Mouse (Mus musculus) brain, embryonic 18.5 days (tissue): ENCODE results near the gene Zfyve28.

Experiments
- DNase-seq: peaks from one replicate; pipeline ENCODE4 v3.0.0-alpha.2; 2012; ENCODE audit warnings: low read depth, low spot score

The Zfyve28 gene

DNA sequence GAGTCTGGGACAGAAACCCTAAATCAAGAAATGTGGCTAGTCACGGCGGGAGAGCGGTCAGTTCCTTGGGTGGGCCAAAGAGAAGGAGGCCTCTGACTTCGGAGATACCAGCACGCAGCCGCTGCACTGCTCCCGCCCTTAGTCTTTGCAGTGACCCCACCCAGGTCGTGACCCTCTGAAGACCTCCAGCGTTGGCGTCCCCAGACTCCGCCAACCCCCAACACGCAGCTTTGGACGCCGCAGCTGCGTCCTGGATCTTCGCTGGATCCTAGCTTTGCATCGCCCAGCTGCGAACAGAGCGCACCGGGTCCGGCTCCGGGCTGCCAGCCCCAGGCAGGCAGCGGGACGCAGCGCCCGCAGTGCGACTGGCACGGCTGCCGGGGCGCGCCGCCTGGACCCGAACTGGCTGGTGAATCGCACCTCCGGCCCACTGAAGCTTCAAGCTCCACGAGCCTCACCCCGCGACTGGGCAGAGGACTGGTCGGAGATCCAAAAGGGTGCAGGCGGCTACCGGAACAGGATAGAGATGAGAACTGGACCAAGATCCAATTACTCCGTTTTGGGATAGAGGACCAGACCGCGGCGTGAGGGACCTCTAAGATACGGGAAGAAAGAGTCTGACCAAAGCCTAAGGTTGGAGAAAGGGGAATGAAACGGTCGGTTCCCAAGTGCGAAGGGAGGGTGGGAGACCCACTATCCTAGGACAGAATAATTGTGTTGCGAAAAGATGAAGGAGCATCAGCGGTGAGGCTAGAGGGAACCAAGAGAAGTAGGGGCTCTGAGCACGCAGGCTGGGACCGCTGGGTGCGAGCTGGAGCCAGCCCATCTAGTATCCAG, 1.0 kb downstream of the Zfyve28 start:
- no peak for DNase-seq

DNA sequence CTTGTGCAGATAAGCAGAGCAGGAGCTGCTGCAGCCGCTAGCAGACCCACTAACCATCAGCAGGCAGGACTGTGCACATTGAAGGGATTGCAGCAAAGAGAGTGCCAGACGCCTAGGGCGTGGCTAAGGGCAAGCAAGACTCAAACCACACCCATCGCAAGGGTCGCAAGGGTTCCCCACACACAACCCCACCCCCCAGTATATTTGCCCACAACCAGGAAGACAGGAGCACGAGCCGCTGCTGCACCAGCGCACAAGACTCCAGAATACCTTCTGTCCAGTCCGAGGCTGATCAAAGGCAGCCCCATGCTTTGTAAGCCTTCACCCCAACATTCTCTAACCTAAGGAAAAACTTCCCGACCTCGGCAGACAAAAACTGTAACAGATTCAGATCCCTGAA, 1.7 kb downstream of the Zfyve28 start:
- no peak for DNase-seq

DNA sequence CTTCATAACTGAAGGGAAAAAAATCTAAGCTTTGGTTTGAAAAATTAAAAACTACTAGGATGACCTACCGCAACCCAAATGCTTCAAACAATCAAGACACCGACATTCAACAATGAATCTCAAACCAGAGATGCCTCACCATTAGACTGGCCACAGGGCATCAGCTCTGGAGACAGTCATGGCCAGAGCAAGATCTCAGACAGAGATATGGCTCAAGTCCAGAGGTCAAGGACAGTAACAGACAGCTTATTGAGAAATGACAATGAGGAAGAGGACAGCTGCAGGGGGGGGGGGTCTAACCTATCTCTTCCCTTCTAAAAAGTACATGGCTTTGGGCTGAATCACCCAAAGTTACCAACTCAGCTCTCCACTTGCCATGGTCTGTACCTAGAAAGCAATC, 3.0 kb downstream of the Zfyve28 start:
- no peak for DNase-seq

DNA sequence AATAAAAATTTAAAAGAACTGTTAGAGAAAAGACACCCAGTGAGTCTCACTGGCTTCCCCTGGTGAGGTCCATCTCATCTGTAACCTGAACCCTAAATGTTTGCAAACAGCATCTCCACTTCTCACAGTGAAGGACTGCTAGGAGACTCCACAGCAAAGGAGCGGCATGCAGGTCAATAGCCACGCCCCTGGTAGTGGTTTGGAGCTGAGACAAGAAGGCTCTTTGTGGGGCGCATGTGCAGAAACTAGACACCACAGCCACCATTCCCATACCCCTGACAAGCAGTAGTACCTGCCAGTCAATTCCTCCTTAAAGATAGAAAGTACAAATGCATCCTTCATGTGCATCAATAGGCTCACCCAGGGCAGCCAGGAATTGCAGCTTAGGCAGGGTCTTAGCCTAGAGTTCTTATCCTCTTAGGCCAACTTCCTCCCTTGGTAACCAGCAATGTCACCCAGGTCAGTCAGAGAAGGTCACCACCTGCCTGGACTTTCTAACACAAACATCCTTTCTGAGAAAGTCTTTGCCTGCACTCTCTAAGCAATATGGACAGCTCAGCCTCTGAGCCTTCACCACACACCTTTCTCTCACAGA, 4.0 kb downstream of the Zfyve28 start:
- no peak for DNase-seq

DNA sequence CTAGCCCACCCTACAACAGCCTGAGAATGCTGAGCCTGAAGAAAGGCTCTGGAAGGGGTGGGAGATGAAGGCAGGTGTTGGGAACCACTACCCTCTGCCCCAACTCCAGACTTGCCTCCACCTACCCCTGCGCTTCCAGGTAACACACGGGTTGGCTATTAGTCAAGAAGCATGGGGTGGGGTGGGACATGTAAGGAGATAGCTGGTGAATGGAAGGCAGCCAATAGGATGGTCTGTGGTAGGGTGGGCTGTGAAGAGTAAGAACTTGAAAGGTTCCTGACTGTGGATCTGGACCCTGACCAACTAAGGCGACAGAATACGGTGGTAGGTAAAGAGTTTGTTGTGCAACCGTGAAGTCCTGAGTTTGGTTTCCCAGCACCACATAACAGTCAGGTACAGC, 4.9 kb downstream of the Zfyve28 start:
- no peak for DNase-seq

DNA sequence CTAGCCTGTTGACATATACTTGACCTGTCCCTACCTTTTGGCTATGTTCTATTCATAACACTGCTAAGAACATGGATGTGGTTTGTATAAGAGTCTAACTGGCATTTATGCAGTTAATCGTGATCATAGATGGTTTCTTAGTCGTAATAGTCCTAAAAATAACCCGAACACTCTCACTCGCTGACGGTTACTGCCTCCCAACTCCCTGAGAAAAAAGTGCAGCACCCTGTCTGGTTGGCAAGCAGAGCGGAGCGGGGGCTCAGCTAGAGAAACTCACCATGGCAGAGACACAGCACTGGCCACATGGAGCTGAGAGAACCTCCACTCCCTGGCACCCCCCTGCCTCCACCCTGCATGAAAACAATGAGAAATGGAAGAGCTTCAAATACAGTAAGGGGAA, 7.3 kb downstream of the Zfyve28 start:
- DNase-seq: no peak

DNA sequence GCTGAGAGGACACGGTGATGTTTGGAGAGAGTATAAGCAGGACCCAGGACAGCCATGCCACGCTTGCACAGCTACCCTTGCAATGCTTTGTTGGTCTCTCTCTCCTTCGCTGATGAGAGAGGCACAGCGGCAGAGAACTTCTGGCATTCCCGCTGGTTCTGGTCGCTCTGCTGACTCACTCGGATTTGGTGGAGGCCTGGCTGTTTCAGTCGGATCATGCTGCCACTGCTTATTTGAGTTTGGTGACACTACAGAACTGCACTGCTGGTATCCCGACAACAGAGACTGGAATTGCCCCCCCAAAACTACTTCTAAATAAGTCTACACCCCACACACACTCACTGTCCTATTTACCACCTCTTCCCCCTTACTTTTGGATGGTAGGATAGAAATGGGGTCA, 9.0 kb downstream of the Zfyve28 start:
- DNase-seq: no peak

DNA sequence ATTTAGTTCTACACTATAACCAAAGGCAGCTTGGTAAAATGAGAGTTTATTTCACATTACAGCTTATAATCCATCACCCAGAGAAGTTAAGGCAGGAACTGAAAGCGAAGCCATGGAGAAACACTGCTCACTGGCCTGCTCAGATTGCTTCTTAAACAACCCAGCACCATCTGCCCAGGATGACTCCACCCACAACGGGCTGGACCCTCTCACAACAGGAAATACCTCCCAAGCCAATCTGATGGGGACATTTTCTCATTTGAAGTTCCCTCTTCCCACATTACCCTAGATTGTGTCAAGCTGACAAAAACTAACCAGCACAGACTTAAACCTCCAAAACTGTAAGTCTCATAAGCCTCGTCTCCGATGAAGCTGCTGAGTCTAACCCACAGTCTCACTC, 10.2 kb downstream of the Zfyve28 start:
- no peak for DNase-seq

DNA sequence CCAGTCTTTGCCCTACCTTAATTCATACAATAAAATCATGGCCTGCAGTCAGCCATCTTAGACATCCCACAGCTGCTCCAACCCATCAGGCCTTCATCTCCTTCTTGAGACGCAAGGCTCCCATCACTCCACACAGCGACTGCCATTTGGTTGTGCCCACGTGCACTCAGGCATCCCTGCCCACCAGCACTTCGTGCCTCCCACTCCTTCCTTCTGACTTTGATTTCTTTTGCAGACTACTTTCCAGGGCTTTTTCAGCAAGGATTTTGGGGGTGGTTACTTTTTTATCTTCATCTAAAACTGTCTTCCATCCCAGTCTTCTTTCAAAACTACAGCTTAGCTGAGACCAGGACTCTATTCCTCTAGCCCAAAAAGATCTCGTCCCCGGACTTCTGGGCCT, 11.5 kb downstream of the Zfyve28 start:
- DNase-seq: no peak

DNA sequence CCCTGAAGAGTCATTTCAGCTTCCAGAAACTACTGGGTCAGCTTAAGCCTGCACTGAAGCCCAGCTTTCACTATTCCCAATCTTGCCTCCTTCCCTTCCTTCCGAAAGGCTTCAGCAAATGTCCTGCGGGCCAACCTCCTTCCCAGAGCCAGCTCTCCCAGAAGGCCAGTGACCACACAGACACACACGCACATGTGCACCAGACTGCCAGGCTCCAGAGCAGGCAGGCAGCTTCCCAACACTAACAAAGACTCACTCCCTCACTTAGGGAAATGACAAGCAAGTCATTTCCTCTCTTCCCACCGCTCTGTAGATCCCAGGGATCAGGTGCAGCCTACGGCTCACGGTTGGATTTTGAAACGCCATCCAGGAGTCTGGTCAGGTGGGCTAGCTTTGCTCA, 12.1 kb downstream of the Zfyve28 start:
- DNase-seq: no peak

DNA sequence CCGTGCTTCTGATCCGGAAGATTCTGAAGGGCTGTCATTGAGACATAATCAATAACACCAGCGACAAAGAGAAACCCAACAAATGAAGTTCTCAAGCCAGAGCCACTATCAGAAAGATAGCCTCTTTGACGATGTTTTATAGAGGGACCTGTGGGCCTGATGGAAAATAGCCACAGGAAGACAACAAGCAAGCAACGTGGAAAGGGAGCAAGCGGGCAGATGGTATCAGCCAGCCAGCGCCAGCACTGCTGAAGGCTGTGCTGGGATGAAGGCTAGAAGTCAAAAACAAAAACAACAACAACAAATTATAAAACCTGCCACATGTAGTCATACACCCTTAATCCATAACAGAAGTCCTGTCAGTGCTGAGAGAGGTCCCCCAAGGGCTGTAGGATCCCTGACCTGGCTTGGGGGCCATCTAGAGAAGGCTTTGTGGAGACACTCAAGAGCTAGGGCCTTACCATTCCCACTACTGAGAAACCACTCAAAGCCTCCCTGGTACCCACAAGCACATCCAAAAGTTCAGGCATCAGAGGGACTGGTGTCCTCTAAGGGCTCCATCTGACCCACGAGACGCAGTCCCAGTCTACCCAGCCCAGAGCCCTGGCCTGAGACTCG, 13.5 kb downstream of the Zfyve28 start:
- DNase-seq: no peak

DNA sequence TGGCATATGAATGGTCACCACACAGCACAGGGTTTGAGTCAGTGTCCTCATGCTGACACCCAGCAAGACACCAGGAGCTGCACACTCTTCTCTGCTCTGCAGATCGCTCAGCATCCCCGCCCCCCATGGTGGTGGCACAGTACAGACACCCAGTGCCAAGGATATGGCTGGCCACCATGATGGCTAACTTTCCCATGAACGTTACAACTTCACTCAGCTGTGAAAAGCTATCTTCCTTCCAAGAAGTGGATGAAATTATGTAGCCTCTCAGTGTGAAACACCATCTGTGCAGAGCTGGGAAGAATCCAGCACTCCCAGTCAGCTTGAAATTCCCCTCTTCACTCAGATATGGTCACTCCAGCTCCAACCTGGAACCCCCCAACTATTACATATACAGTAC, 14.0 kb downstream of the Zfyve28 start:
- DNase-seq: no peak

DNA sequence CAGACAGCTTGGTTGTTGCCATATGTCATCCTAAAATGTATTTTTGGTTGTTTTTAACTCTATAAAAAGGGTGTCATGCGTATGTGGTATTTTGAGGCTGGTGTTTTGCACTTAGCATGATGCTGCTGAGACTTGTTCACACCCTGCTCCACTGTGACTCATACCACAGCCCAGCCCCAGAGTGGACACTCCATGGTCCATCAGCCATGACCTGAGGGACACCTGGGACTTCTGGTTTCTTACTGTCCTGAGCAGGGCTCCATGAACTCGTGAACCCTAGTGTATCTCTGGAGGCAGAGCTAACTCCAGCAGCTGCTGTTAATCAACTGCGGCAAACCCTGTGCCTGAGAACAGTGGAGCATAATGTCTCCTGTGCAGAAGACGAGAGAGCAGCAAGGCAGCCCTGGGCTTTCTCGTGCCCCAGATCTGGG, 15.0 kb downstream of the Zfyve28 start:
- DNase-seq: no peak

DNA sequence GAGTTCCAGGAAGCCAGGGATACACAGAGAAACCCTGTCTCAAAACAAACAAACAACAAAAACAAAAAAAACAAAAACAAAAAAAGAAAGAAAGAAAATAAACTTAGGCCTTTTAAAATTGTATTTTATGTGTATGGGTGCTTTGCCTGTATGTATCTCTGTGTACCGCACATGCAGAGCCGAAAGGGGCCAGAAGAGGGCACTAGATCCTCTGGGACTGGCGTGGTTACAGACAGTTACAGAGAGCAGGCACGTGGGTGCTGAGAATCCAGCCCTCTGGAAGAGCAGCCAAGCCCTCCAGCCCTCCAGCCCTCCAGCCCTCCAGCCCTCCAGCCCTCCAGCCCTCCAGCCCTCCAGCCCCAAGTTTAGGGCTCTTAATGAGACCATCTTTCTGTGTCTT, 16.5 kb downstream of the Zfyve28 start:
- DNase-seq: no peak

DNA sequence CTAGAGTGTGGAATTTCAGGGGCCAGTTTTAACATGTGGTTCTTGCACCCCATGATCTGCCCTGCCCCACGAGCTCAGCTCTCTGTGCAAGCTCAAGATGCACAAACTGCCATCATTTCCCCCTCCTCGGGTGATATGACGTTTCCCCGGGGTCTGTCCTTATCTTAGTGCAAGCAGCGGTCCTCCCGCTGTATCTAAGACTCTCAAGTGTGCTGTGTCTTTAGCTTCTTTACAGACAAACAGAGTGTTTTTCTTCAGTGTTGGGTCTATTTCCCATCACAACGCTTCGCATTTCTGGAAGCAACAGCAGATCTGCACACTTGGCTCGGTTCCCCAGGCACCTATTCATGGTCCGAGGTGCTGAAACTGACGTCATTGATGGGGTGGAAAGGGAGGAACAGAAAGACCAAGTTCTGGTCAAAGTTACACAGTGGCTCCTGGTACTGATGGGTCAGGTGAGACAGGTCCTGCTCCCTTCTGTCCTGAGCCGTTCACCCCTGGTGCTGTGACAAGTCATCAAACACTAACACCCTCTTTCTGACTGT, 18.3 kb downstream of the Zfyve28 start:
- no peak for DNase-seq

DNA sequence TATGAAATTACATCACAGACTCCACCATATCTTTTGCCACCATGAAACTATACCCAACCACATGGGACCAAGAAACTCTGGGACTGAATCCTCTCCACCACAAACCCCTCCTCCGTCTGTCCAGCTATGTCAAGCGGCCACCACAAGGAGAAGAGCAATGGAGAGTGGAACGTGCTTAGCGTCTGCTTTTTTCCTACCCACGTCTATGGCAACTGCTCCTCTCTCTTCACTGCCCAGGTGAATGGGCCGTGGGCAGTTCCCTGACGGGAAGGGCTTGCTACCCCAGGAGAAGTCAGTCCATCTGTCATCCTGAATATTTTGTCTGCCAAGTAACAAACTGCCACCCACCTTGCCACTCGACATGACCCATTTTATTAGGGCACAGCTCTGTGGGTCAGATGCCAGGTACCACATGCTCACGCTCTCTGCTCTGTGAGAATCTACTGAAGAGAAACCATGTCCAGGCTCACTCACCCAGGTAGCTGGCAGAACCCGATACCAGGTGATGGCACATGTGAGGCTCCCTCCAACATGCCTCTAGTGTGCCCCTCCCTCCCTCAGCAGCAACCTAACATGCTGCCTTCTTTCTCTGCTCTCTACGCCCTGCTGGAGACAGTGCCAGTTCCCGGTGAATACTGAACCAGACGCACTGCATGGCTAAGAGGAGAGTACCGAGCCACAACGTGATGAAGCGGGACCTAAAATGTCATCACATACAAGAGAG, 18.9 kb downstream of the Zfyve28 start:
- no peak for DNase-seq

DNA sequence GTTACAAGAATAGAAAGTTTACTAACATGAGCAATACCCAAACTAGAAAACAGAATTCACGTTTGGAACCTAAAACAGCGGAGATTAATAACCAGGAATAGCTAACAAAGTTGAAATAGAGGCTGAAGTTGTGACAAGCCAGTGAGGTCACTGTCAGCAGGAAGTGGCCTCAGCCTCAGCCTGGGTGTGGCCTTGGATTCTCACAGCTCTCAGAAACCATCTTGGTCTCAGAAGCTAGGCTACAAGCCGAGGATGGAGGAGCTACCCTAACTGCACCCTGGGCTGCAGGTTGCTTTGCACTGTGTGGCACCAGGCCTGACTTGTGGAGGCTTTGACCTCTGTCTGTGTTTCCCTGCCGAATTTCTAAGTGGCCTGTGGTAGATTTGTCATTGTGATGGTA, 22.2 kb downstream of the Zfyve28 start:
- DNase-seq: no peak

DNA sequence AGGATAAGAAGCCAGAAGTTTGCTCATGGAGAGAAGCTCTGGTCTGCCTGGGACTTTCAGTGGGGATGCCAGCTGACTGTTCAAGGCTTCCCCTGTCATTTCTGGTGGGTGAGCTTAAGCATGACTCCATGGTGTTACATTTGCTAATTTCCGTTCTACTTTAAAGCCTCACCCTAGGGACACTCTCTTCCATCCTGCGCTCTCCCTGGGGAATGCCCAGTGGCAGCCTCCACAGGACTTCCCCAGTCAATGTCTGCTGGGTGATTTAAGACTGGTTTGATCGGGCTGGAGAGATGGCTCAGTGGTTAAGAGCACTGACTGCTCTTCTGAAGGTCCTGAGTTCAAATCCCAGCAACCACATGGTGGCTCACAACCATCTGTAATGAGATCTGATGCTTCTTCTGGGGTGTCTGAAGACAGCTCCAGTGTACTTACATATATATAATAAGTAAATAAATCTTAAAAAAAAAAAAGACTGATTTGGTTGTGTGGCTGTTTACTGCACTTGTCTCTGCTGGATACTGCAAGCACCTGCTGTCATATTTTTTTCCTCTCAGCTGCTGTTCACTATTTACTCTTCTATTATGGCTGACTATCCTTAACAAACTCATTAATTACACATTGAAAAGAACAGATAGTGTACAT, 29.0 kb downstream of the Zfyve28 start:
- no peak for DNase-seq

DNA sequence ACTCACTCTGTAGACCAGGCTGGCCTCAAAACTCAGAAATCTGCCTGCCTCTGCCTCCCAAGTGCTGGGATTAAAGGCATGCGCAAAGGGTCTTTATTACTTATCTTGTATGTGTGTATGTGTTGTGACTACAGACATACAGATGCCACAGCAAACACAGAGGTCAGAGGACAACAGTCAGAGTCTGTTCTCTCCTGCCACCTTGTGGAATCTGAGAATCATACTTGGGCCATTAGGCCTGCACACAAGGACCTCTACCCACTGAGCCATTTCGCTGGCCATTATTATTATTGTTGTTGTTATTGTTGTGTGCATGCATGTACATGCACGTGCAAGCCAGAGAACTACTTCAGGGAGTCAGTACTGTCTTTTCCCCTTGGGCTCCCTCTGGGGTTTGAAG, 33.1 kb downstream of the Zfyve28 start:
- no peak for DNase-seq

DNA sequence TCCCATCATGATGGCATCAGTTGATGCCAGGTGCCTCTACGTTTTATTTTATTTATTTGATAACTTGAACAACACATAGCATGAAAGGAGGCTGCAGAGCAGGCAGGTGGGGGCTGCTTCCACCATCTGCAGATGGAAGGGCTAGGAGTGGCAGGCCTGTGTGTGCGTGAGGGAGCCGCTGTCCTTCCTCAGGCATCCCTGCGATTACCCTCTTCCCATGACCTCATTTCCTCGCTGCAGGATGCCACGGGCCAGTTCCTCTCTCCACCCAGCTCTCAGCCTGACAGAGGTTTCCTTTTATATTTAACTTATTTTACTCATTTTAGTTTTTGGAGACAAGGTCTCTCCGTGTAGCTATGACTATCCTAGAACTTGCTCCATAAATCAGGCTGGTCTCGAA, 33.9 kb downstream of the Zfyve28 start:
- no peak for DNase-seq

DNA sequence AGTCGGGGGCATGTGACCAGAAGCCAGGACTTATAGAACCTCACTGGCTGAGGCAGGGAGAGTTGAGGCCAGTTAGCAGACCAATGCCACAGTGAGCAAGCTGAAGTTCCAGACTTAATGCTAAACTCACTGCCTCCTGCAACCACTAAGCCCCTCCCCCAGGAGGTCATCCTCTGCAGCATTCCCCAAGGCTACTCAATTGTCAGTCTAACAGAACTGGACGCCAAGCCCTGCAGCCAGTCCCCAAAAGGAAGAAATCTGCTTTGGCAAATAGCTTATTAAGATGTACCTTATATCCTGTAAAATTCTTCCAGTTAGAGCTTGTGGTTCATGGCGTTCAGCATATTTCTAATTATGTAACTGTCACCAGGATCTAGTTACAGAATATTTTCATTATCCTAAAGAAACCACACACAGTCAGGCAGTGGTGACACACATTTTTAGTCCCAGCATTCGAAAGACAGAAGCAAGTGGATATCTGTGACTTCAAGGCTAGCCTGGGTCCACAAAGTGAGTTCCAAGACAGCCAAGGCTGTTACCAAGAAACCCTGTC, 35.2 kb downstream of the Zfyve28 start:
- no peak for DNase-seq
